Mouse (Mus musculus) brain, embryonic 14.5 days (tissue): Measurements from ENCODE around the gene Nkap.

ENCODE experiments used
- CTCF ChIP-seq: fragments of 200-500 bp; IDR thresholded peaks from 2 replicates; pipeline ENCODE4 v1.5.1; 2012; ENCODE audit warnings: inconsistent platforms, mild to moderate bottlenecking, moderate library complexity, borderline replicate concordance; ENCODE audit not compliant: insufficient read depth, insufficient read length; ENCODE audit errors: extremely low read depth
- POLR2A ChIP-seq: fragments of 200-500 bp; IDR thresholded peaks from 2 replicates; pipeline ENCODE4 v1.6.1; 2012; ENCODE audit warnings: mild to moderate bottlenecking, inconsistent platforms, borderline replicate concordance; ENCODE audit not compliant: poor library complexity, insufficient read depth, insufficient read length, severe bottlenecking; ENCODE audit errors: extremely low read depth

GRCm38 (mm10) chrX:37119585-37119984 is 7.0 kb upstream of the Nkap start:
- no peak for TF ChIP-seq CTCF
- TF ChIP-seq POLR2A: no peak
